Mouse (Mus musculus) CH12F3 (cell line): Measurements from ENCODE around the gene Zbtb20.

Experiments used
- in situ Hi-C: fragments of 300-500 bp; cut with MboI; formaldehyde crosslinking; loops from 2 replicates; pipeline ENCODE4 v1.14.3; 2020; ENCODE audit warnings: low sequenced_read_pairs

Zbtb20 gene

DNA sequence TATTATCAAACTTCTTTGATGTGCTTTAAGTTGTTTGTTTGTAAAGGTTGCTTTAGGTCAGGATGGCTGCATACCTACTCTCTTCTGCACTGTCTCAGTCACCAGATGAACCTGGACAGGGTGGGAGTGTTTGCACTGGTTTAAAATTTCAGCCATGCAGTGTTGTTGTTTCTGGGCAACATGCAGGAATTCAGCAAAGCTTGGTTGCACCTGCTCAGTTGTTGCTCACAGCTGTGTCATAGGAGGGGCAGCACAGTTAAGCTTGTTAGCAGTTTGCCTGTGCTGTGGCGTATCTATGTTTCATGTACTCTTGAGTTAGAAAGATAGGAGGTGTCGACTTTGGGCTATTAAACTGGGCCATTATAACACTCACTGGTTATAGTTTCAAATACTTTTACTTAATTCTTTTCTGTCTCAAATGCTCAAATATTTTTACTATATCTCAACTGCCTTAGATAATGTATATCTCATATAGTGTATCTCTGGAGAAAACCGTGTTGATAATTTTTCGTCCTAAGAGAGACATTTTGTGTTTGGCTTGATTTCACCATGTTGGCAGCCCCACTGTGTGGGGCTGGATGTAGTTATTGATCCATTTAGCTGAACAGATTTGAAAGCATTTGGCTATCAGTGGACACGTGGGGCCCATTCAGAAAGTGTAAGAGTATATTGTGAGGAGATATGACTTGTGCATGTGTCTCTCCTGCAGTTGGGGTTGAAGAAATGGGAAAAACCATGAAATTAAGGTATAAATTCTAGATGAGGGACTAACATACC lies 197.3 kb downstream of the Zbtb20 start:
- in situ Hi-C loops, result no loop called here

DNA sequence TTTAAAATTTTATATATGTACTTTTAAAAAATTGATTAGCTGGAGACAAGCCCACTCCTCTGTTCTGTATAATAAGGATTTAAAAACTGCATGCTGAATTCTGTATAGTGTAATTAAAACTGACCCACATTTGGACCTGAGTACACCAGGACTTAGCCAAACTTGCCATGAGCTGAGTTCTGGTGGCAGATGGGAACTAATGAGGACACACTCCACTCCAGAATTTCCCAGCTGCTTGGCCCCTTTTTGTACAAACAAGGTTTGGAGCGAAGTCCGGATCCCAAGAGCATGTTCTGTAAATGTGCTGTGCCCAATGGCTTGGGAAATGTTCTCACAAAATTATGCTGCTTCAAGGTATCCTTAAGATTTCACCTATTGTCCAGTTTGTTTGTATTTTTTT lies 204.7 kb downstream of the Zbtb20 start:
- in situ Hi-C loops, result no loop called here

DNA sequence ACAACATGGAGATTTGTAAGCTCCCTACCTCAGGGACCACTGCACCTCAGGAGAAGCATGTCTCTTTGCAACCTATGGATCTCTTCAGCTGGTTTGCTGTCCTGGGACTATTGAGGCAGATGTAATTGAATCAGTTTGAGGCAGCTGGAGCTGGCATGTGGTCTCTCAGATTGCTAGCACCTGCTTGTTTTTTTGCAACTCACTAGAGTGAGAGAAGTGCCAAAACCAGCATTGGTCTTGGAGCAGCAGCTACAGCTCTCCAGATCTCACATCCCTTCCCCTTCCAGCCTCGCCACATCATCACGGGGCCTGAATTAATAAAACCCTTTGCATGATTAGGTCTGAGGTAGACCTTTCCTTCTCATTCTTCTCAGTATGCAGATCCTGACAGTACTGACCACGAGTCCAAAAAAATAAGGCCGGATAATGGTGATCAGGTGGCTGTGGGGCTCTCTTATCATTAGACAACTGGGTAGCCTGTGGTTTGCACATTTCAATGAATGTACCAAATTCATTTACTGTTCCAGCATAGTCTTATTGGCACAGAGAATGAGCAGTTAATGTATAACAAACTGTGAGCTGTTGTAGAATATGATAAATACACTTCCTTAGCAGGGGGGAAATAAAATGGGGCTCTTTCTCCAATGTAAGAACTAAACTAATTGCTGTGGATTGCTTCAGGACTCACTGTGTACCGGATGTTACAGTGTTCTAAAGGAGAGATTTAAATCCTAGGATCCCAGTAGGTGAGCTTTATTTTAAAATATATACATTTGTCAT lies 205.4 kb downstream of the Zbtb20 start:
- in situ Hi-C loops, result no loop called here

DNA sequence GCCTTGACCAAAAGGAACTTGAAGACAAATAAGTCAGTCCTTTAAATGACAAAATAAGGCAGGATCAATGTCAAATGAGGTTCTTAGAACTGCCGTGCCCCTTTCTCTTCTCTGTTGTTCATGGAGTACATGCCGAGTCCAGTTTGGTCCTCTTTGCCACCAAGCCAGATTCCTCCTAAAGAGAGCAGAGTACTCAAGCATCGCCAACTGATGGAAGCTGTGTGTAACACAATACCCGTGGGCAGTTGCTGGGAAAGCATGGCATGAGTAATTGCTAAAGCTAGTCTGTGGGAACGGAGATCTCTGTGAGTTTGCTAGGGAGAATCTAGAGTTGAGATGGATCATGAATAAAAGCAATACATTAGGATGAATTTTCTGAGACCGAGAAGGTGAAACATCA lies 206.3 kb downstream of the Zbtb20 start:
- in situ Hi-C loops, result no loop called here

DNA sequence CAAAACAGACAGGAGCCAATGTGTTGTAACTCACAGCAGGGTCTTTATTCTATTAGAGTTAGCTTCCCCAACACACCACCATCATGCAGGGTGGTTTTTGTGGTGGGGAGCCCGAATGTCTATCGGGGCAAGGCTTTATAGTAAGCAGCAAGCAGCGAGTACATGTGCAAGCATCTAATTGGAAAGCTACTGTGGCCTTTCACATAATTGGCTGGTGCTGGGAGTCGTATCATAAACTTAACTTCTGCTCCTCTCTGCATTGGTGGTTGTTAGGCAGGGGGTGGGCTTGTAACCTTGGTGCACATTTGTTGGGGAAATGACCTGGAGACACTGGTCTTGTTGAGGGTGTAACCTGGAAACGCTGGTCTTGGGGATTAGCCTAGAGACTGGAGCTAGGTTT lies 207.1 kb downstream of the Zbtb20 start:
- in situ Hi-C loops, result no loop called here

DNA sequence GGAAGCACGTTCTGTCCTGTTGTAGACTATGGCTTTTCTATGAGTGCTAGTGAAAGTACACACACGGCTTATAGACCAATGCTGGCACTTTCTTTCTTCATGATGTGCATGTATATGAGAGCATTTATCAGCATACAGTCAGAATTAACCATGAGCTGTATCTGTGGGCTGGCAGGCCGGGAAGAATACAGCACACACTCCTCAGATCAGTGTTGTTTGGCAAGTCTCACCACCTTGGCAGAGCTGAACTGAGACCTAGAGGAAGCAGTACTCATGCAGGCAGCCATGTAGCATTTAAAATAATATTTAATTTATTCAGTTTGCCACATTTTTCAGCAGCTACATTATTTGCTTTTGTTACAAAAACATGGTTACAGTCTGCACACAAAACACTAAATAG lies 214.5 kb downstream of the Zbtb20 start:
- in situ Hi-C loops, result no loop called here

DNA sequence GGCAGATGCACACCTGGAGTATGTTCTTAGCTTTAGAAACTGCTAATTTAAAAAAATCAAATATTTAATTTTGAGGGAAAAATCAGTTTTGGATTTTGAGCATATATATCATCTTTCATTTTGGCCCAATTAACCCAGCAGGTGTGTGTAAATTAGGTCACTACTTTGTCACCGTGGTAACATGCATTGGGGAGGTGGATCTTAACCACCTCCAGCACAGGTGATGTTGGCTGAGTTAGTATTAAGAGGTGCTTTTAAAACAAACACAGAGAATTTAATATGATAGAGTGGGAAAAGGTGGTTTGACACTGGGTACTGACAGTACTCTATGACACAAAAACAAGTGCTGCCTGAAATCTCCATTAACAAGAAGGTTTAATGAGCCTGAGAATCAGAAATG lies 218.5 kb downstream of the Zbtb20 start:
- in situ Hi-C loops, result no loop called here

DNA sequence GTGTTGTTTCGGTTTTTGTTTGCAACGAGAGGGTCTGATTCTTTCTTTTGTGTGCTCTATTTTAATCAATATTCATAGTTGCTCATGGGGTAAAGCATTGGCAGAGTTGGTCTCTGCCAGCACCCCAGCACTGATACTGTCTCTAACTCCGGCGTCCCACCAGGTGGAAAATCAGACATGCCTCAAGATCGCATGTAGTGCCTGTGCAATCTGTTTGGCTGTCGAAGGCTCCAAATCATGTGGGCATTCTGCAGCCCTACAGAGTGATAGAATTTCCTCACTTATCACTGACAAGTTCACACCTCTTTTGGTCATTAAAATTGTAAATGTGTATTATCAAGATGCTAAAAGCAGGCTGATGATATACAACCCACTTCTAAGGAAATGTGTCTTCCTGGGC lies 219.1 kb downstream of the Zbtb20 start:
- in situ Hi-C loops, result no loop called here

DNA sequence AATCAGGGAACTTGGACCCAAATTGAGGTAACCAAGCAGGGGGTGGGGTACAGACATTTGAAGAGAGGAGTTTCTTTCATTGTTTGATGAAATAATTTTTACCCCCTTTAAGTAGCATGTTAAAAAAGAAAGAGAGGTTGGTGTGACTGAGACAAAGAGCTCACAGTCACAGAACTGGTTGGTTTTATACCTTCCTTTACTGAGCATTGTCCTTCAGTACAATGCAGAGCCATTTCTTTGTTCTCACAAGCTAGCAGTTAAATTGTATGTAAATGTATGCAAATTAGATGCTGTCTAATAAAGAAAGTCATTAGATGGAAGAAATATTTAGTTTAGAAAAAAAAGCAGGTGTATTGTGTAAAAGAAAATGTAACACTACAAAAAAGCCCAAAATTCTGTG lies 220.4 kb downstream of the Zbtb20 start:
- in situ Hi-C loops, result no loop called here

DNA sequence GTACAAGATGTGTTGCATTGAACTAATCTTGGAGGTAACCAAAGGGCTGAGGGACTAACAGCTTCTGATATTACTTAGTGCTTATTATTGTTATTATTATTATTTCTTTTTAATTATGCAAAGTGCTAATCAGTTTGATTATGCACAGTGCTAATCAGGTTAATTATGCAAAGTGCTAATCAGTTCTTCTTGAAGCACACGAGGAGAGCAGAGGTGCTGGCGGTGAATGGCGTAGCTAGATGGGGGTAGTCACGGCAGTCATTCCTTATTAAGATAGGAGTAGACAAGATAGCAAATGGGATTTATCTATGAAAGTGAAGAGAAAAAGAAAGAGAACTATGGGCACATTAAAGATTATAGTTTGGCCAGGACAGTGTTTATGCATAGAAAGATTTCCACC lies 222.5 kb downstream of the Zbtb20 start:
- in situ Hi-C loops, result no loop called here

DNA sequence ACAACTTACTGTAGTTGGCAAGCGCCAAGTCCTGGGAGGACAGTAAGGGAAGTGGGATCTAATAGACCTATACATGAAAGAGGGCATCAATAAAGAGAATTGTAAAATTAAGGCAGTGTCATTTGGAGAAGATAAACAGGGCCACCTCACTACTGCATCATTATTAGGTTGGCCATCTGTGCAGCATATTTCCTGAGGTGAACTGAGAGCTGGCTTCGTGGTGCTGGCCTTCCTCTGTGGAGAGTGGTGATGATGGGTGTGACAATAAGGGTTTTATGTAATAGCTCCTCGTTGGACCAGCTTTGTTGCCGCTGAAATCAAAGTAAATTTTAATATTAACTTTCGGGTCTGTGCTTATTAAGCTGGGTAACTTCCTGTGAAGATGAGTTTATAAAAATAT lies 223.0 kb downstream of the Zbtb20 start:
- in situ Hi-C loops, result no loop called here

DNA sequence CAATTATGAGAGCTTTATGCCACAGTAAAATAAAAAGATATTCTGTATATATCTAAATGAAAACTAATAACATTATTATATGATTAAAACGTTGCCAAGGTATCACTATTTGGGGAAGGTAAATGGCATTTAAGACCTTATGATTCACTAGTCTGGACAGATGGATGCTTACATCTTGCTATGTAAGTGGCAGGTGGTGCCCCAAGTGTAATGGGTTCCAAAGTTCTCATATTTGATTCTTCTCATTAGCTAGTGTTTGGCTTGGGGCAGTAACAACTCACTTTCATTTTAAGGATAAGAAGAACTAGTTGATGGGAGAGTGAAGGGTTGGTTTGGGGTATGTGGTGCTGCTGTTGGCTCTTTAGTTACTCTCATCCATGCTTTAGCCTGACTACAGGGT lies 235.6 kb downstream of the Zbtb20 start:
- in situ Hi-C loops, result no loop called here

DNA sequence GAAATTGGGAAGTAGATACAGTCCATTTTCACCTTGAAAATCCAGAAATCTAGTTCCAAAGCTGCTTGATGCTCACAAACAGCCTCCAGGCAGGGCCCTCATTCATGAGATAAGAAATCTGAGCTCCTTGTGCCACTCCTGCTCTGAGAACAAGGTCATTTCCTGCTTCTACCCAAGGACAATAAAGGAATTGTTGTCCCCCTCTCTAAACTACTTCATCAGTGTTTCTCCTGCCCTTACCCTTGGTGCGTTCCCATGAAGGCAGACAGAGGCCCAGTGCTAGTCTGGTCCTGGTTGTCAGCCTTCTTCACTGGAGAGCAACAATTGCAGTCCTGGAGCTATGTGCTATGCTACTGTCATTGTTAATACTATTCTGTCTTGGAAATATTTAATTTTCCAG lies 238.3 kb downstream of the Zbtb20 start:
- in situ Hi-C loops, result no loop called here

DNA sequence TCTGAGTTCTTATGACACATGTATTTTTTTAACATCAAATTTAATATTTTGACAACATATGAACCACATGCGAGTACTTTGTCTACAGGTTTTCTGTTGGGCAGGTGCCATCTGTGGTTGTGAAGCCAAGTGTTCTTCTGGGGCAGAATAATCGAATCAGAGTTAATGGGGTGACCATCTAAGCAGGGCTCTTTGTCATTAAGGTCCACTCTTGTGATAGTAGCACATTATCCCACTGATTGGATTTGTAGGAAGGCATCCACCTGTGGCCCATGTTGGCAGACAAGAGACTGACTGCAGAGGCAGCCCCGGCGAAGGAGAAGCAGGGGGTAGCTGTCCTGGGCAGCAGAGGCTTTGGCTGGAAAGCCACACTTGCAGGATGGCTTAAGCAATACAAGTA lies 254.3 kb downstream of the Zbtb20 start:
- in situ Hi-C loops, result no loop called here

DNA sequence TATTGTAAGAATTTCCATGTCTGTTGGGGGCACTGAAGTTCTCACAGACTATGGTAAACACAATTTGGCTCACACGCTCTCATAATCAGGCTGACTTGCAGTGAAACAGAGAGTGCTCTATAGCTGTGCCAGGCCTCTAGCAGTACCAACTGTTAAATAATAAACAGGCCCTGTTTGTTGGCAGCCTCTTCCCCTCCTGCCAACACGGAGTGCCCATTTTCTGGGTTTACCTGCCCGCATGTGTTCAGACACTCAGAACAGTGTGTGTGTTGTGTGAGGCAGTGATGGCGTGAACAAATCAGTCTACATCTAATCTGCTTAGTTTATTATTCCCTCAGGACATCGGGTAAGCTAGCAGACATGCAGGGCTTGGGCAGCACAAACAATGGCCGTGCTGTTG lies 254.9 kb downstream of the Zbtb20 start:
- in situ Hi-C loops, result no loop called here

DNA sequence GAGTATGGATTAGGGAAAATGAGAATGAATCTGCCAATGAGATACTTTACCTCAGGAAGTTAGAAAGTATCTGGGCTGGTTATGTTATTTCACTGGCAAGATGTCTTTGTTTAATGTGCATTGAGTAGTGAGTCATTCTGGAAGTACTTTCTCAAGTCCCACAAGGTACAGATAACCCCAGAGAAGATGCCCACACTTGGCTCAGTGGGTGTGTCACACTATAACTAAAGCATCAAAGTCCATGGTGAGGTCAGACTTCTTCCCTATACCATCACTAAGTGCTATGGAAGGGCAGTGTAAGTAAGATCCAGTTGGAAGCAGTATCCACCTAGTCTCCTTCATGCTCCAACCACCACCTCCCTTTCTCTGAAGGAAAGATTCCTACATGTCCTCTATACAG lies 255.4 kb downstream of the Zbtb20 start:
- in situ Hi-C loops, result no loop called here

DNA sequence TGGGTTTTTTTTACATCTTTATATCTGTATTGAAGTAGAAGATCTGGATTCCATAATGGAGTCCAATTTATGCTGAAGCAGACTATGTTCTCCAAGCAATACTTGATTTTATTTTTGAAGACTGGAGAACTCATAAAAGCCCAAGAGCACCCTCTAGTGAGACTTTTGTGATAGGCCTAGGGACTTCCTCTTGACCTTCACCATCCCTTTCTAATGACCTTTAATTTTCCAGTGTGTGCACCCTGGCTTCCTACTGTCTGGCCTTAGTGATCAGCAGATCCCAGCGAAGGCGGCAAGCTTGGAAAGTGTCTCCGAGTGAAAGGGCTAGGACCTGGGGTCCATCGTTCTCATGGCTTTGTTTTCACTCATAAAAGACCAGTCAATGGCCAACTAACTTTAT lies 292.8 kb downstream of the Zbtb20 start:
- in situ Hi-C loops, result no loop called here

DNA sequence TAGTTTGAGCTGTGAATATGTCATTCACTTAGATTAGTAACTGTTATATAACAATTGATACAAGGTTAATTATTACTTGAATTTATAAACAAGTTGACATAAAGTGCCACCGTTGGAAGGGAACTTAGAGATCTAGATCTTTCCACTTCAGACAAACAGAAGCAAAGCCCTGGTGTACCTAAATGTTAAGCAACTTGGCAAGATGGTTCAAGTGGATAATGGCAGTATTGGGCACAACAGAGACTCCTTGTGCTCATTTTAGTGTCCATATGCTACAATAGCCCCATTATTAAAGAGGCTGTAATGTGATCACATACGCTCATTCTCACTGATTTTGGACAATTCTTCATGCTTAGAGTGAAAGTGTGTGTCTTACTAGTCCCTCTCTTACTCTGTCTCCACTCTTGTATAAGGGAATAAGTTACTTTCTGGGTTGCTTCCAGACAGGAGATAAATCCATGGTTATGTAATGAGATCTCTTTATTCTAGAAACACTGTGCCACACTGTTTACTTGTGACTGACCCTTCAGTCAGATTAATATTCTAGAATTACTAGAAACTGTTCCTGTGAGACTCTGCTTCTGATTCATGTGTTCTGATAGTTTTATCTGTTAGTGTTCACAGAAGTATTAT lies 293.7 kb downstream of the Zbtb20 start:
- in situ Hi-C loops, result no loop called here

DNA sequence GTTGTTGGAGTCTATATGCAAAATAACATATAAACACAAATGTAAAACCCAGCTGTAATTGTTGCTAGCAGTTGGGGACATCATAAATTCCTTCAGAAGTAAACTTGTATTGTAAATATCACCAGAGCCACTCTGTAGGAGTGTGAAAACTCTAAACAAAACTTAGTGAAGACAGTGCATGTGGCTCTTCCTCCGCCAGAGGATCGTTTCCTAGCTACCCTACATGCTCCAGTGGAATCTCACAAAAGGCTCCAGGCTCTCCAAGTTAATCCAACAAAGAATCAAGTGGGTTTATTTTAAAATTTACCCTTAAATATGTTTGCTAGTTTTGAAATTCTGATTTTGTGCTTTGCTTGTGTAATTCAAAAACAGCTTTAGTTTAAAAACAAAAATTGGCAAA lies 296.5 kb downstream of the Zbtb20 start:
- in situ Hi-C loops, result no loop called here

DNA sequence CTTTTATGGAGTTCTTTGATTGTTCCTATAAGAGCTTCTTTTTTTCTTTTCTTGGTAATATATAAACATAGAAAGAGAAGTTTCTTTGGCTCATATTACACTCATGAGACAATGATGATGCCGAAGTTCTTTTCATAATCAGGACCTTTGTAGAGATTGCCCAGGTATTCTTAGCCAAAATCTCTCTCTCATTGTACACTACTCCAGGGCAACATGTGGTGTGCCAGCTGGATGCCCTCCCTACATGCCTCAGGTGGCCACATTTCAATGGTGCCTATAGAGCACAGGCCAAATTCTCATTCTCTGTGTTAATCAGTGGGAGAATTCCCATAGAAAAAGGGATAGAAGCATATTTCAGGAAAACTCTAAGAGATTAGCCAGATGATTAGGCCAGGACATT lies 297.2 kb downstream of the Zbtb20 start:
- in situ Hi-C loops, result no loop called here

DNA sequence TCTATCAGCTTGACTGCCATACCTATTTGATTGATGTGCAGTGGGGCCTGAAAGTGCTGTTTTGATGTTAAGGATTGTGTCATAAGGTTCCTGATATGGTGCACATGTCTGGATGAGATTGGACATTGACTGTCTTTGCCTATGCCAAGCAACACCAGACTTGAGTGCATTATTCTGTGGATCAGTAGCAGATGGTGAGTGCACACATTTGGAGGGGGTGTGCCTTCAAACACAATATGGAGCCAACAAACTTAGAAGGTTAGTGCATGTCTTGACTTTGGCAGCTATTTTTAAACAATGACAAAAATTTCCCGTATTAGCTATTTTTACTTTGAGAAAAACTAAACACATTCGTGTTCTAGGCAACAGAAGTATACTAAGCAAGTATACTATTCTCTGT lies 299.1 kb downstream of the Zbtb20 start:
- in situ Hi-C loops, result no loop called here

DNA sequence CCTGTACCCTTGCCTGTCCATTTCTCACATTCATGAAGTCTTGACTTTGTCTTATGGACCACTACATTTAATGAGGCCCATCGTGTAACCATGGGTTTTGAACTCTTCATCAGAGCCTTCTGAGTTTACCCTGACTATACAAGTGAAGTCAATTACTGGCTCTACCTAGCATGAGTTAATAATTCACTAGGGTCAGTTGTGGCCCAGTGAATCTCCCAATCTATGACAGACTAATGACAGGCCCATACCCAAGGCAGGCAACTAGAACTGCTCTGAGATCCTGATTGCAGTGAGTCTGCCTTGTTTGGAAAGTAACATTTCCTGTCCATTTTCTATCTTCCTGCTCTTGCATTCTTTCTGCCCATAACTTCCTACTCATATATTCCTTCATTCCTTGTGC lies 305.4 kb downstream of the Zbtb20 start:
- in situ Hi-C loops, result no loop called here
